Mouse (Mus musculus) heart, embryonic 11.5 days (tissue): ENCODE data around the gene Psmb7. TPM values are rescaled to one million over a fixed set of nuclear protein-coding genes. Genes with fewer than 3 reads are reported as not detected.

Source experiments
- ATAC-seq: fragments of 200-750 bp; cut with Nextera tagmentation; replicated peaks from 2 replicates; pipeline ENCODE4 v1.8.0; 2017; ENCODE audit warnings: moderate library complexity; ENCODE audit not compliant: insufficient number of reproducible peaks, low FRiP score, low TSS enrichment
- H3K27ac ChIP-seq: fragments of 300-500 bp; sonication (generic); 2 replicates; pipeline ENCODE4 v1.5.1; 2014; ENCODE audit warnings: mild to moderate bottlenecking, low read depth, low read length
- H3K27me3 ChIP-seq: fragments of 300-500 bp; sonication (generic); 2 replicates; pipeline ENCODE4 v1.6.1; 2014; ENCODE audit warnings: mild to moderate bottlenecking, low read length, mixed read lengths; ENCODE audit not compliant: control insufficient read depth, insufficient read depth
- H3K36me3 ChIP-seq: fragments of 300-500 bp; sonication (generic); 2 replicates; pipeline ENCODE4 v1.6.1; 2014; ENCODE audit warnings: mild to moderate bottlenecking, low read length, moderate library complexity, mixed read lengths; ENCODE audit not compliant: control insufficient read depth, insufficient read depth
- H3K4me1 ChIP-seq: fragments of 300-500 bp; sonication (generic); 2 replicates; pipeline ENCODE4 v1.6.1; 2014; ENCODE audit warnings: low read length; ENCODE audit not compliant: control insufficient read depth, insufficient read depth
- H3K4me2 ChIP-seq: fragments of 300-500 bp; sonication (generic); 2 replicates; pipeline ENCODE4 v1.6.1; 2014; ENCODE audit warnings: mild to moderate bottlenecking, moderate library complexity
- H3K4me3 ChIP-seq: fragments of 300-500 bp; sonication (generic); 2 replicates; pipeline ENCODE4 v1.5.1; 2014; ENCODE audit warnings: low read depth, low read length
- H3K9ac ChIP-seq: fragments of 300-500 bp; sonication (generic); 2 replicates; pipeline ENCODE4 v1.6.1; 2014; ENCODE audit warnings: mild to moderate bottlenecking, low read depth, low read length, moderate library complexity
- H3K9me3 ChIP-seq: fragments of 300-500 bp; sonication (generic); replicated peaks from 2 replicates; pipeline ENCODE4 v1.6.1; 2016; ENCODE audit warnings: low read length; ENCODE audit not compliant: control insufficient read depth
- WGBS: fragments of 180-500 bp; shearing (Covaris S2); extraction: QIAGEN DNeasy Blood & Tissue Kit; methylation state at CpG from one replicate; pipeline ENCODE4 v1.1.7; 2014; ENCODE audit not compliant: insufficient replicate concordance; 5-methylcytosine and 5-hydroxymethylcytosine counted together
- polyA plus RNA-seq: library from polyadenylated mRNA; unstranded; fragments of >200 nt; fragmentation: Nextera tagmentation; extraction: Ambion mirVana; gene quantifications from 2 replicates; pipeline ENCODE4 v1.2.1, GENCODE M21; 2014

Gene Psmb7
- polyA plus RNA-seq, 1 experiment from 2014 or later = 254 TPM

- ATAC-seq = no peak
- Histone ChIP-seq H3K27me3 (no peaks in the 10 kb centered on the region), H3K4me1 (no peaks in the 10 kb centered on the region), H3K4me2 (no peak overlapping the region), H3K36me3 (peaks cover 6% of the 10 kb centered on the region; the same call in 1 of the 2 replicates), H3K27ac (no peak overlapping the region), H3K4me3 (no peak overlapping the region), H3K9me3 (no peaks in the 10 kb centered on the region), H3K9ac (no peak overlapping the region)
- WGBS = 63% methylated on average over 13 of the region's 13 CpGs
Observed at GRCm38 (mm10) chr2:38578602-38579521, 65.0 kb downstream of the Psmb7 start.

DNA sequence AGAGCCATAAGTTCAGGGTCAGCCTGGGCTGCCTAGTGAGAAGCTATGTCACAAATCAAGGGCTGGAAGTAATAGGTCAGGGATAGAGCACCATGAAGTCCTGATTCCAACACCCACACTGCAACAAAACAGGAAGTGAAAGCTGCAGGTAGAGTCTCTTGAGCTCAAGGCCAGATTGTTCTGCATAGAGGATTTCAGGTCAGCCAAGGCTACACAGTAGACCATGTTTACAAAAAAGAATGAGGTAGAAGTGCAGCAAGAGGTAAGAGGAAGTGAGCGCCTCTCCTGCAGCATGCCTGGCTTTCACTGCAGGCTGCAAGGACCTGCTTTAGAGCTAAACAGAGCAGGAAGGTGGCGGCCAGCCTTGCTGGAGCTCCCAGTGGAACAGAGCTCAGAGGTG lies 69.2 kb downstream of the Psmb7 start:
- 81% methylated on average over 2 of the region's 2 CpGs for WGBS
- Histone ChIP-seq H3K9ac (no peak overlapping the region), H3K4me2 (no peak overlapping the region), H3K27ac (no peak overlapping the region), H3K4me3 (no peak overlapping the region), H3K27me3 (no peaks in the 10 kb centered on the region), H3K36me3 (peaks cover 14% of the 10 kb centered on the region; the same call in 1 of the 2 replicates), H3K9me3 (no peaks in the 10 kb centered on the region), H3K4me1 (no peaks in the 10 kb centered on the region)
- ATAC-seq = no peak

GRCm38 (mm10) chr2:38571971-38572601 lies 71.8 kb downstream of the Psmb7 start:
- Histone ChIP-seq H3K4me3 (no peak overlapping the region), H3K9me3 (no peaks in the 10 kb centered on the region), H3K4me1 (no peaks in the 10 kb centered on the region), H3K27ac (no peak overlapping the region), H3K36me3 (peaks cover 10% of the 10 kb centered on the region; the same call in 1 of the 2 replicates), H3K27me3 (no peaks in the 10 kb centered on the region), H3K4me2 (no peak overlapping the region), H3K9ac (no peak overlapping the region)
- 88% methylated on average over 23 of the region's 23 CpGs for WGBS
- ATAC-seq = no peak

DNA sequence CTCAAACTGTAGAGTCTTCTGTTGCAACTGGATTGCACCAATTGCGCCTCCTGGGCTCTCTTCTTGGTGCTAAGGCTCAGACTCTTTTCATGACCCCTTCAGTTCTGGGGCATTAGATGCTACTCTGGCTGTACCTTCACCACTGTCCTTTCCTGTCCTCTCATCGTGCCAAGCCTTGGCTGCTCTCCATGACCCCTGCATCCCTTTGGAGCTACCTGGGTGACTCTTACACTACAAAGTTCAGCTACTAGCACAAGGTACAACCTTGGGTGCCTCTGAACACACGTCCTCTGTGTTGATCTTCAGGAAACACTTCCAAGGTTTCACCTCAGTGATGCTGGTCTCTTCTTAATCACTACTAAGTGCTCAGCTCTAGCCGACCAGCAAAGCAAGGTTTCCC lies 81.3 kb downstream of the Psmb7 start:
- ATAC-seq = no peak
- H3K4me2 ChIP-seq = no peak overlapping the region
- H3K4me1 ChIP-seq = no peaks in the 10 kb centered on the region
- H3K27ac ChIP-seq = no peak overlapping the region
- no peaks in the 10 kb centered on the region for H3K27me3 ChIP-seq
- H3K4me3 ChIP-seq = no peak overlapping the region
- no peak overlapping the region for H3K9ac ChIP-seq
- 86% methylated on average over 4 of the region's 4 CpGs for WGBS
- no peaks in the 10 kb centered on the region; the same call in 1 of the 2 replicates for H3K36me3 ChIP-seq
- no peaks in the 10 kb centered on the region for H3K9me3 ChIP-seq

GRCm38 (mm10) chr2:38560296-38561227 lies 83.3 kb downstream of the Psmb7 start:
- H3K4me2 ChIP-seq = no peak overlapping the region
- H3K27me3 ChIP-seq = no peaks in the 10 kb centered on the region
- ATAC-seq = 0 out of 2 replicates have a peak, but pooled peaks have one; percentile 18
- H3K27ac ChIP-seq = no peak overlapping the region
- no peaks in the 10 kb centered on the region for H3K9me3 ChIP-seq
- H3K9ac ChIP-seq = no peak overlapping the region
- no peaks in the 10 kb centered on the region for H3K4me1 ChIP-seq
- WGBS = 71% methylated on average over 17 of the region's 17 CpGs
- H3K36me3 ChIP-seq = no peaks in the 10 kb centered on the region; the same call in 1 of the 2 replicates
- H3K4me3 ChIP-seq = no peak overlapping the region

DNA sequence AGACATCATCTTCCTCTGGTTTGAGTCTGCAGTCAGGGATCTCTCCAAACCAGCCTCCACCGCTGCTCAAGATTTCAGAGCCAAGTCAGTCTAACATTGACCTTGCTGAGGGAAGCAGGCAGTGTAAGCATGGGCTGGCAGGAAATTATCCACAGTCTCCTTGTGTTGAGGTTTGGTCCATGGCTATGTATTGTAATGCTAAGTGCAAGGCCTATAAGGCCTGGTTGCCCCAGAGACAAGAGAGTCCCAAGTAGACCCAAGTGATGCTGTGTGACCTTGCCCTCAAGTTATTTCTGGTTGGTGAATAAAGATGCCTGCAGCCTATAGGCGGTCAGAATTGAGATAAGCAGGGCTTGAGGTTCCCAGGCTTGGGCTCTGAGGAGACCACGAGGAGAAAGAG lies 87.2 kb downstream of the Psmb7 start:
- Histone ChIP-seq H3K27ac (no peak overlapping the region), H3K4me1 (0 out of 2 replicates have a peak, but pooled peaks cover 2% of the 10 kb centered on the region), H3K4me3 (no peak overlapping the region), H3K9ac (no peak overlapping the region), H3K9me3 (no peaks in the 10 kb centered on the region), H3K27me3 (no peaks in the 10 kb centered on the region), H3K4me2 (no peak overlapping the region), H3K36me3 (no peaks in the 10 kb centered on the region)
- ATAC-seq = no peak
- WGBS = 76% methylated on average over 3 of the region's 3 CpGs

- no peak for ATAC-seq
- 84% methylated on average over 4 of the region's 4 CpGs for WGBS
- H3K4me2 ChIP-seq = no peak overlapping the region
- H3K27me3 ChIP-seq = no peaks in the 10 kb centered on the region
- no peaks in the 10 kb centered on the region for H3K9me3 ChIP-seq
- no peak overlapping the region for H3K27ac ChIP-seq
- no peak overlapping the region for H3K4me3 ChIP-seq
- no peak overlapping the region for H3K9ac ChIP-seq
- H3K4me1 ChIP-seq = 0 out of 2 replicates have a peak, but pooled peaks cover 2% of the 10 kb centered on the region
- peaks cover 2% of the 10 kb centered on the region; the same call in 1 of the 2 replicates for H3K36me3 ChIP-seq
Observed at GRCm38 (mm10) chr2:38555659-38556058, 88.2 kb downstream of the Psmb7 start.
